Mouse (Mus musculus) adrenal gland, postnatal 4 days (tissue): ENCODE measurements around the gene Zfp2. TPM values are rescaled to one million over a fixed set of nuclear protein-coding genes. Genes with fewer than 3 reads are reported as not detected.

Experiments used
- DNase-seq, 2 experiments: peaks; one replicate each; pipeline ENCODE4 v3.0.0; 2021 to 2022; ENCODE audit warnings: low spot score in 2 of 2, mixed read lengths in 2 of 2
- total RNA-seq, 2 experiments: library from RNA; stranded (reverse); gene quantifications; 2 replicates each; pipeline ENCODE4 v1.2.3; 2021

Gene Zfp2
- total RNA-seq, 2 experiments from 2014 or later: 10.3 to 10.7 TPM

DNA sequence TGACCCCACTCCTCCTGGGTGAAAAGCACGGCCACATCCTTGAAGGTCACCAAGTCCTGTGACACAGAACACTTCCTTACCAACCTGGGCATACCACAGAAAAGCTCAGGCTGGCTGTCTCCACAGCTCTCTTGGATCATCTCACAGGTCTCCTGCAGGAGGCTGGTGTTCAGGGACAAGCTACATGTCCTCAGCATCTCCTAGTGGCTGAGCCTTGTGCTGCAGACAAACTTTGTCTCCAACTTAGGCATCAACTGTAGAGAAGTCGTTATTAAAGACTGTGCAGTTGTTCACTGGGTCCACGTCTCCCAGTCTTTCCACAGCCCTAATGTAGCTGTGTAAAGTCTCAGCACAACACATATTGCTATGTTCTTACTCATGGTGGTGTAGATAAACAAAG, 32.2 kb downstream of the Zfp2 start:
- DNase-seq: no peak

GRCm38 (mm10) chr11:50878641-50879040, 37.3 kb downstream of the Zfp2 start:
- no peak for DNase-seq

DNA sequence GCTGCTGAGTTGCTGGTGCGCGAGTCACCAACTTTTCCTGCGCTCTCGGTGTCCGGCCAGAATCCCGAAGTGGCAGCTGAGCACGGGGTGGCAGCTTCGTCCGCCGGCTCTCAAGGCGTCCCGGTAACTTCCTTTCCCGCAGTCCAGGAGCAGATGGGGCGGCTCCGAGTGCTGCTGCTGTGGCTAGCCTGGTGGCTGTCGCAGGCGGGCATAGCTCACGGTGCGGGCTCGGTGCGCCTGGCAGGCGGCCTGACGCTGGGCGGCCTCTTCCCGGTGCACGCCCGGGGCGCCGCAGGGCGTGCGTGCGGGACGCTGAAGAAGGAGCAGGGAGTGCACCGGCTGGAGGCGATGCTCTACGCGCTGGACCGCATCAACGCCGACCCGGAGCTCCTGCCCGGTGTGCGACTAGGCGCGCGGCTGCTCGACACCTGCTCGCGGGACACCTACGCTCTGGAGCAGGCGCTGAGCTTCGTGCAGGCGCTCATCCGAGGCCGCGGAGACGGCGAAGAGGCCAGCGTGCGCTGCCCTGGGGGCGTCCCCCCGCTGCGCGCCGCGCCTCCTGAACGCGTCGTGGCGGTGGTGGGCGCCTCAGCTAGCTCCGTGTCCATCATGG, 64.9 kb downstream of the Zfp2 start:
- no peak for DNase-seq

DNA sequence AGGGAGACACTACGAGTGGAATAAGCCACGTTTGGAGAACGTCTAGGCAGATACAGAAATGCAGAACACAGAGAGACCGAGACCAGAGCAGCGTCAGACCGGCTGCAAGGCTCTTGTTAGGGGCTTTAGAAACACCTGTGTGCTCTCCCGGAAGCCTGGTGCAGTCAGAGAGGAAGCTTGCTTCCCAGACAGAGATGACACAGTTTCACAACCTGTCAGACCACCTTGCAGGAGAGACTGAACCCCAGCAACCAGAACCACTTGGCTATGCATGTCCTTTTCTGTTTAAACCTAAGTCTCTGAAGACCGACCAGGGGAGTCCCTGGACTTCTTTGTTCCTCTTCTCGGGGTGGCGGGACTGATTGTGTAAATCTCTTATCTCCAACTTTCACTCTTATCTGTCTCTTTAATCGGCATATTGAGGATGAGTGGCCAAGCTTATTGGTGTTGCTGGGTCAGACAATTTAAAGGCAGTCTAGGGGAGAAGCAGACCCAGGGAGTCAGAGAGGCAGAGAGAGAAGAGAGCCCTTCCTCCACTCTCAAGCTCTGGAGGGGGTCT, 65.7 kb downstream of the Zfp2 start, which contains the start of gene Grm6:
TSS of gene Grm6 (plus strand) at position 509 of the 559 bp plus-strand sequence.
- DNase-seq: no peak

DNA sequence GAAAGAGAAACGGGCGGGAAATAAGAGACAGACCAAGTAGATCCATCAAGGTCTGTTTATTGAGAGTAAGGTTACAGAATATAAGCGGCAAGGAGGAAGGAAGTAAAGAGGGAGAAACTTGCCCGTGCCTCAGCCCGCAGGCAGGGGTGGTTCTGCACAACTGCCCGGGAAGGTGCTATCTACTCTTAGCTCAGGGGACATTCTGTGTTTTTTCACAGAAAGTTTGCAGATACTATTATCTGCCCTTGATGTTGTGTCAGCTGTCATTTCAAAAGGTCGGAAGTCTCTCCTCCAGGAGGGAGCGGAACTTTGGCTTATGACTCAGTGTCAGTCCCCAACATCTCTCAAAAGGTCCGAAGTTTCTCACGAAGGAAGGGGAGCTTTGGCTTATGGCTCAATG, 66.7 kb downstream of the Zfp2 start:
- DNase-seq: no peak

Other genes starting within 250 kb of the Zfp2 start
- 10 to 100 TPM; 13.8 to 18.4 TPM for gene Zfp354c, start 88.4 kb downstream of the Zfp2 start, total RNA-seq
- gene Zfp879, start 74.6 kb downstream of the Zfp2 start, total RNA-seq: under 1 TPM; 0.64 to 0.71 TPM
- gene Grm6, start 65.5 kb downstream of the Zfp2 start, total RNA-seq: not detected
- gene Zfp454, start 28.5 kb downstream of the Zfp2 start, total RNA-seq: 1 to 10 TPM; 6.0 to 6.7 TPM
- 1 to 10 TPM; 1.8 to 2.9 TPM for gene Zfp354b, start 15.5 kb upstream of the Zfp2 start, total RNA-seq
- gene 4933414I15Rik, start 27.6 kb upstream of the Zfp2 start, total RNA-seq: not detected
- not detected for gene Prop1, start 37.6 kb upstream of the Zfp2 start, total RNA-seq
- gene Olfr1378, start 50.4 kb upstream of the Zfp2 start, total RNA-seq: not detected
- gene Olfr1377, start 65.8 kb upstream of the Zfp2 start, total RNA-seq: not detected
- not detected for gene Olfr51, start 87.4 kb upstream of the Zfp2 start, total RNA-seq
- under 1 TPM; 0.45 to 0.67 TPM for gene Olfr54, start 98.1 kb upstream of the Zfp2 start, total RNA-seq
- gene Olfr1375, start 131.9 kb upstream of the Zfp2 start, total RNA-seq: not detected
- gene Zfp354a, start 143.1 kb upstream of the Zfp2 start, total RNA-seq: 1 to 10 TPM; 7.1 to 8.7 TPM